Mouse (Mus musculus): Measurements from ENCODE around the gene Lbx1. TPM values are rescaled to one million over a fixed set of nuclear protein-coding genes. Genes with fewer than 3 reads are reported as not detected.

Lbx1 gene
- polyA plus RNA-seq, 1 experiment from 2014 or later = 10.8 TPM

GRCm38 (mm10) chr19:45207662-45208437, 27.8 kb downstream of the Lbx1 start:
- Histone ChIP-seq H3K4me1 (no peaks in the 10 kb centered on the region), H3K9ac (no peak overlapping the region), H3K4me2 (replicated peaks) (peak overlapping the region; percentile 25; the same call in 1 of the 2 replicates), H3K9me3 (replicated peaks) (no peaks in the 10 kb centered on the region), H3K27ac (no peak overlapping the region), H3K27me3 (peaks cover 42% of the 10 kb centered on the region), H3K36me3 (no peaks in the 10 kb centered on the region), H3K4me3 (no peak overlapping the region)
- WGBS = 39% methylated on average over 19 of the region's 19 CpGs
- ATAC-seq (ENCODE audit: low FRiP score) = no peak

GRCm38 (mm10) chr19:45207153-45207552, 28.5 kb downstream of the Lbx1 start:
- 92% methylated on average over 15 of the region's 15 CpGs for WGBS
- H3K4me3 ChIP-seq = no peak overlapping the region
- H3K27ac ChIP-seq = no peak overlapping the region
- H3K36me3 ChIP-seq = no peaks in the 10 kb centered on the region
- H3K9me3 ChIP-seq (replicated peaks) = no peaks in the 10 kb centered on the region; the same call in 1 of the 2 replicates
- H3K4me1 ChIP-seq = no peaks in the 10 kb centered on the region
- ATAC-seq (ENCODE audit: low FRiP score) = no peak
- H3K9ac ChIP-seq = no peak overlapping the region
- no peak overlapping the region for H3K4me2 ChIP-seq (replicated peaks)
- H3K27me3 ChIP-seq = peaks cover 42% of the 10 kb centered on the region

GRCm38 (mm10) chr19:45205311-45206105, 30.1 kb downstream of the Lbx1 start:
- H3K4me1 ChIP-seq = no peaks in the 10 kb centered on the region
- H3K27me3 ChIP-seq = peaks cover 42% of the 10 kb centered on the region
- no peaks in the 10 kb centered on the region; the same call in 1 of the 2 replicates for H3K9me3 ChIP-seq (replicated peaks)
- ATAC-seq (ENCODE audit: low FRiP score) = no peak
- no peak overlapping the region for H3K4me2 ChIP-seq (replicated peaks)
- 81% methylated on average over 3 of the region's 3 CpGs for WGBS
- H3K36me3 ChIP-seq = no peaks in the 10 kb centered on the region
- no peak overlapping the region for H3K4me3 ChIP-seq
- H3K9ac ChIP-seq = no peak overlapping the region
- no peak overlapping the region for H3K27ac ChIP-seq

- H3K4me2 ChIP-seq (replicated peaks) = no peak overlapping the region
- peaks cover 5% of the 10 kb centered on the region; the same call in 1 of the 2 replicates for H3K9me3 ChIP-seq (replicated peaks)
- H3K4me3 ChIP-seq = no peak overlapping the region
- H3K9ac ChIP-seq = no peak overlapping the region
- no peaks in the 10 kb centered on the region for H3K4me1 ChIP-seq
- no peaks in the 10 kb centered on the region for H3K36me3 ChIP-seq
- H3K27me3 ChIP-seq = no peaks in the 10 kb centered on the region
- 93% methylated on average over 8 of the region's 8 CpGs for WGBS
- no peak overlapping the region for H3K27ac ChIP-seq
- no peak for ATAC-seq (ENCODE audit: low FRiP score)
Observed at GRCm38 (mm10) chr19:45196967-45197366, 38.6 kb downstream of the Lbx1 start.

GRCm38 (mm10) chr19:45194651-45195050, 41.0 kb downstream of the Lbx1 start:
- WGBS = 49% methylated on average over 4 of the region's 4 CpGs
- no peaks in the 10 kb centered on the region for H3K36me3 ChIP-seq
- ATAC-seq (ENCODE audit: low FRiP score) = no peak
- H3K4me1 ChIP-seq = no peaks in the 10 kb centered on the region
- no peak overlapping the region for H3K4me3 ChIP-seq
- no peak overlapping the region for H3K27ac ChIP-seq
- no peak overlapping the region for H3K9ac ChIP-seq
- H3K9me3 ChIP-seq (replicated peaks) = peaks cover 5% of the 10 kb centered on the region; the same call in 1 of the 2 replicates
- H3K4me2 ChIP-seq (replicated peaks) = no peak overlapping the region
- H3K27me3 ChIP-seq = no peaks in the 10 kb centered on the region

Other genes starting within 250 kb of the Lbx1 start
- 10.6 and 11.4 TPM in 2 replicates for gene Sema4g, start 246.7 kb downstream of the Lbx1 start, polyA plus RNA-seq (2016; fragmentation: Nextera tagmentation; extraction: Ambion mirVana)
- 19.7 and 21.7 TPM in 2 replicates for gene Twnk, start 230.1 kb downstream of the Lbx1 start, polyA plus RNA-seq (2016; fragmentation: Nextera tagmentation; extraction: Ambion mirVana)
- gene Mrpl43, start 229.4 kb downstream of the Lbx1 start, polyA plus RNA-seq (2016; fragmentation: Nextera tagmentation; extraction: Ambion mirVana) = 79.4 and 81.6 TPM in 2 replicates
- gene Lzts2, start 221.4 kb downstream of the Lbx1 start, polyA plus RNA-seq (2016; fragmentation: Nextera tagmentation; extraction: Ambion mirVana) = 71.0 and 72.1 TPM in 2 replicates
- gene Pdzd7, start 190.1 kb downstream of the Lbx1 start, polyA plus RNA-seq (2016; fragmentation: Nextera tagmentation; extraction: Ambion mirVana) = 0.72 and 0.81 TPM in 2 replicates
- 38.2 and 41.6 TPM in 2 replicates for gene Sfxn3, start 188.3 kb downstream of the Lbx1 start, polyA plus RNA-seq (2016; fragmentation: Nextera tagmentation; extraction: Ambion mirVana)
- 9.4 and 14.1 TPM in 2 replicates for gene Kazald1, start 160.6 kb downstream of the Lbx1 start, polyA plus RNA-seq (2016; fragmentation: Nextera tagmentation; extraction: Ambion mirVana)
- gene Tlx1, start 85.1 kb downstream of the Lbx1 start, polyA plus RNA-seq (2016; fragmentation: Nextera tagmentation; extraction: Ambion mirVana) = 6.5 and 12.4 TPM in 2 replicates
- 63.0 and 67.1 TPM in 2 replicates for gene Btrc, start 127.9 kb upstream of the Lbx1 start, polyA plus RNA-seq (2016; fragmentation: Nextera tagmentation; extraction: Ambion mirVana)

Measured in hindbrain, embryonic 12.5 days (tissue).